Mouse (Mus musculus) liver, adult 2 months (tissue): Measurements from ENCODE around the gene H2-DMa.

ENCODE experiments used
- CTCF ChIP-seq: fragments of 200-500 bp; IDR thresholded peaks from 2 replicates; pipeline ENCODE4 v1.5.1; 2011; ENCODE audit warnings: low read depth, low read length, control low read depth
- POLR2A ChIP-seq: fragments of 200-500 bp; IDR thresholded peaks from 2 replicates; pipeline ENCODE4 v1.6.1; 2011; ENCODE audit warnings: low read length, control low read depth; ENCODE audit not compliant: insufficient read depth; ENCODE audit errors: extremely low read depth

DNA sequence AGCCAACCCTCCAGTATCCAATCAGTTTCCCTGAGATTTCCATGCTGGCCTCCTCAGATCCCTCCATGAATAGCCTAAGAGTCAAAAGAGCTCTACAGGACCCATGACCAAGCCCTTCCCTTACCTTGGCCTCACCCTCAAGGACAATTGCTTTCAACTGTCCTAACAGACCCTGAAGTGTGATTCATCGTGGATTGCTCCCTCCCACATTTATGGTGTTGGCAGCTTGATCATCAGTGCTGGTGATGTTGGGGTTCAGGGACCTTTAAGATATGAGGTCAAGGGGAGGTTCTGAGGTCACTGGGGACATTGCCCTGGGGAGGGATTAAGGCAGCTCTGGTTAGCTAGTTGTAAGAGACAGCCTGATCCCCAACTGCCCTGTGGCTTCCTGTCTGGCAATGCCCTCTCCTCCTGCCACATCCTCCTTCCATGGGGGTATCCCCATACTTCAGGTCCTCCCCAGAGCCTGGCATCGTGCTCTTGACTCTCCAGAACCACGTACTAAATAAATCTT lies 22.8 kb upstream of the H2-DMa start:
- no peak for TF ChIP-seq CTCF
- no peak for TF ChIP-seq POLR2A
